Mouse (Mus musculus): ENCODE measurements around the gene Gns. TPM values are rescaled to one million over a fixed set of nuclear protein-coding genes. Genes with fewer than 3 reads are reported as not detected.

Gns gene
- polyA plus RNA-seq, 1 experiment: 72.1 TPM

- H3K27ac ChIP-seq (ENCODE audit: control insufficient read depth, insufficient read depth, low read length): no peak overlapping the region
Observed at GRCm38 (mm10) chr10:121374013-121374412, 9.1 kb downstream of the Gns start.

DNA sequence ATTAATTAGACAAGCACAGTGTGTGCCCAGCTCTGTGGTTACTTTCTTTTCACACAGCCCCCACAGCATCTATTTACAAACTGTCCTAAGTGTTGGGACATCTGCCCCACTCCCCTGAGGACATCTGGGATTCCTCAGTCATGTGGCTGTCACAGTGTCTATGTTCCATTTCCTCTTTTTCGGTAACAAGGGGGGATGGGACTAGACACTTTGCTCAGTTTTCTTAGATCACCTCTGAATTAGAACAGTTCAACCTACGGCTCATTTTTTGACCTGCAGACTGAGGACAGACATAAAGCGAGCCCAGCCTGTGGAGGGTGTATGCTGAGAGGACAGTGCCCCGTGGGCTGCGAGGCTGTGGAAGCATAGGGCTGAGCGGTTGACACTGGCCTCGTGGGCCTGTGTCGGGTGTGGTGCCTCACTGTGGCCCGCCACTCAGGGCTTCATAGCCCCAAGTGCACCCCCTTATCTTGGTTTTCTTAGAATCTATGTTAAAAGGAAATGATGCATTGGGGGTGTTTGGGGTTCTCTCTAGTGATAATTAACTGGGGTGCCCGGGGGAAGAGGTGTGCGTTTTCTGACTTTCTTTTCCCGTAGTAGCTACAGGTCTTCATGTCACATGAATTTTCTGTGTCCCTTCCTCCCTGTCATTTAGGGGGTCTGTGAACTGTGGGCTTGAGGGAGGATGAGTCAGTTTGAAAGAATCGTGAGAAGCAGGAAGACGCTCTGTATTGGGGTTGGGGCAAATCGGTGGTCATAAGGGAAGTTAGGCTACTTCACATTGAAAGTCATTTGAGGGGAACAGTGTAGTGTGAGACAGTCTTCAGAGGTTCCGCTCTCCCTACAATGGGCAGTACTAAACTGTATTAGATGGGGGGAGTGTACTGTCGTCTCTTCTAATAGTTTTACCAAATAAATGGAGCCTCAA lies 10.1 kb downstream of the Gns start:
- Histone ChIP-seq H3K36me3 (ENCODE audit: control insufficient read depth, insufficient read depth, low read length) (peaks cover 8% of the 10 kb centered on the region), H3K4me3 (ENCODE audit: control insufficient read depth, insufficient read depth, low read length) (no peak overlapping the region), H3K27me3 (ENCODE audit: control insufficient read depth, insufficient read depth, low read length) (no peaks in the 10 kb centered on the region), H3K4me1 (replicated peaks; ENCODE audit: control insufficient read depth, insufficient read depth, low read length) (peaks cover 3% of the 10 kb centered on the region; the same call in 1 of the 2 replicates), H3K27ac (ENCODE audit: control insufficient read depth, insufficient read depth, low read length) (no peak overlapping the region)
- 42% methylated on average over 17 of the region's 17 CpGs for WGBS
- no peak for DNase-seq
- TF ChIP-seq POLR2A (IDR thresholded peaks at IDR 0.05; ENCODE audit: control insufficient read depth, extremely low read depth, insufficient read depth, low read length, poor library complexity): no peak
- no peak for TF ChIP-seq CTCF (IDR thresholded peaks at IDR 0.05; ENCODE audit: borderline replicate concordance, control insufficient read depth, extremely low read depth, insufficient read depth, low read length, poor library complexity)

More at GRCm38 (mm10) chr10:121374013-121374412, 9.1 kb downstream of the Gns start:
- peaks cover 8% of the 10 kb centered on the region for H3K36me3 ChIP-seq (ENCODE audit: control insufficient read depth, insufficient read depth, low read length)
- H3K27me3 ChIP-seq (ENCODE audit: control insufficient read depth, insufficient read depth, low read length): no peaks in the 10 kb centered on the region
- TF ChIP-seq CTCF (IDR thresholded peaks at IDR 0.05; ENCODE audit: borderline replicate concordance, control insufficient read depth, extremely low read depth, insufficient read depth, low read length, poor library complexity) (no peak), POLR2A (IDR thresholded peaks at IDR 0.05; ENCODE audit: control insufficient read depth, extremely low read depth, insufficient read depth, low read length, poor library complexity) (no peak)
- 95% methylated on average over 12 of the region's 12 CpGs for WGBS
- H3K4me3 ChIP-seq (ENCODE audit: control insufficient read depth, insufficient read depth, low read length): no peak overlapping the region
- H3K4me1 ChIP-seq (replicated peaks; ENCODE audit: control insufficient read depth, insufficient read depth, low read length): peaks cover 3% of the 10 kb centered on the region; the same call in 1 of the 2 replicates
- DNase-seq: no peak

GRCm38 (mm10) chr10:121375649-121376493 lies 11.0 kb downstream of the Gns start:
- peaks cover 10% of the 10 kb centered on the region for H3K36me3 ChIP-seq (ENCODE audit: control insufficient read depth, insufficient read depth, low read length)
- 94% methylated on average over 24 of the region's 24 CpGs for WGBS
- DNase-seq: no peak

GRCm38 (mm10) chr10:121376530-121377271 lies 11.8 kb downstream of the Gns start:
- no peak overlapping the region for H3K4me3 ChIP-seq (ENCODE audit: control insufficient read depth, insufficient read depth, low read length)
- TF ChIP-seq CTCF (IDR thresholded peaks at IDR 0.05; ENCODE audit: borderline replicate concordance, control insufficient read depth, extremely low read depth, insufficient read depth, low read length, poor library complexity) (no peak), POLR2A (IDR thresholded peaks at IDR 0.05; ENCODE audit: control insufficient read depth, extremely low read depth, insufficient read depth, low read length, poor library complexity) (no peak)
- DNase-seq: no peak
- no peaks in the 10 kb centered on the region for H3K27me3 ChIP-seq (ENCODE audit: control insufficient read depth, insufficient read depth, low read length)
- 94% methylated on average over 24 of the region's 24 CpGs for WGBS
- no peak overlapping the region for H3K27ac ChIP-seq (ENCODE audit: control insufficient read depth, insufficient read depth, low read length)
- peaks cover 11% of the 10 kb centered on the region for H3K36me3 ChIP-seq (ENCODE audit: control insufficient read depth, insufficient read depth, low read length)
- peaks cover 3% of the 10 kb centered on the region; the same call in 1 of the 2 replicates for H3K4me1 ChIP-seq (replicated peaks; ENCODE audit: control insufficient read depth, insufficient read depth, low read length)

More at GRCm38 (mm10) chr10:121375649-121376493, 11.0 kb downstream of the Gns start:
- H3K4me1 ChIP-seq (replicated peaks; ENCODE audit: control insufficient read depth, insufficient read depth, low read length): peaks cover 3% of the 10 kb centered on the region; the same call in 1 of the 2 replicates
- no peak overlapping the region for H3K27ac ChIP-seq (ENCODE audit: control insufficient read depth, insufficient read depth, low read length)
- no peak for TF ChIP-seq CTCF (IDR thresholded peaks at IDR 0.05; ENCODE audit: borderline replicate concordance, control insufficient read depth, extremely low read depth, insufficient read depth, low read length, poor library complexity)
- TF ChIP-seq POLR2A (IDR thresholded peaks at IDR 0.05; ENCODE audit: control insufficient read depth, extremely low read depth, insufficient read depth, low read length, poor library complexity): no peak
- H3K4me3 ChIP-seq (ENCODE audit: control insufficient read depth, insufficient read depth, low read length): no peak overlapping the region
- H3K27me3 ChIP-seq (ENCODE audit: control insufficient read depth, insufficient read depth, low read length): no peaks in the 10 kb centered on the region

- Histone ChIP-seq H3K27me3 (ENCODE audit: control insufficient read depth, insufficient read depth, low read length) (no peaks in the 10 kb centered on the region), H3K27ac (ENCODE audit: control insufficient read depth, insufficient read depth, low read length) (no peak overlapping the region), H3K36me3 (ENCODE audit: control insufficient read depth, insufficient read depth, low read length) (peaks cover 16% of the 10 kb centered on the region), H3K4me3 (ENCODE audit: control insufficient read depth, insufficient read depth, low read length) (no peak overlapping the region), H3K4me1 (replicated peaks; ENCODE audit: control insufficient read depth, insufficient read depth, low read length) (peaks cover 10% of the 10 kb centered on the region)
- no peak for DNase-seq
- WGBS: 97% methylated on average over 3 of the region's 3 CpGs
- TF ChIP-seq POLR2A (IDR thresholded peaks at IDR 0.05; ENCODE audit: control insufficient read depth, extremely low read depth, insufficient read depth, low read length, poor library complexity) (no peak), CTCF (IDR thresholded peaks at IDR 0.05; ENCODE audit: borderline replicate concordance, control insufficient read depth, extremely low read depth, insufficient read depth, low read length, poor library complexity) (peak; percentile 30; the same call in 1 of the 2 replicates)
Observed at GRCm38 (mm10) chr10:121379387-121379786, 14.5 kb downstream of the Gns start.
